22 mouse cellular contexts compared by ENCODE assay signal in the genomic region with DNA sequence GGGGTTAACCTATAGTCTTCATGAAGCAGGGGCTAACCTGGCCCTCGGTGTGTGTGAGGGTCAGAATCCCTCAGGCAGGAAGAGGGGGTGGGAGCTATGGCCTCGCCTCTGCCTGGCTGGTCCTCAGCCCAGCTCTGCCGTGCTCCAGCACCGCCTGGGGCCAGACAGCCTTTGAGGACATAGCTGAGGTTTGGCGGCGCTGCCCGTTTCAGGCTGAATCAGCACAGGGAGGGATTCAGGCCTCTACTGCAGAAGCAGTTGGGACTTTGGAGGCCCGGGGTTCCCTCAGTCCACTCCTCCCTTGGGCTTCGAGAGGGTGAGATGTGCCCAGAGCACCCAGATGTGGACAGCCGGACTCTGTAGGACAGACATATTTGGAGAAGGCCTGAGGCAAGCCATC. TPM values are rescaled to one million over a fixed set of nuclear protein-coding genes. Genes with fewer than 3 reads are reported as not detected.
DNase-seq lines count a peak whose midpoint lies in the region; ATAC-seq and TF ChIP-seq lines count a peak whose summit lies in the region.
"Had no signal": no experiment of that assay in that cellular context is flagged by ENCODE, and none has a peak within 500 bp of the region (broad histone marks: within the 10 kb centered on the region; RNA-seq: fewer than 3 reads in every experiment).

No protein-coding gene starts in this region.

- WGBS in heart, embryonic 13.5 days, result 40% methylated on average over 10 of the region's 10 CpGs
- 41% methylated on average over 10 of the region's 10 CpGs for WGBS in embryonic facial prominence, embryonic 10.5 days
- WGBS in midbrain, postnatal 0 days, result 52% methylated on average over 10 of the region's 10 CpGs

- peaks cover 74% of the 10 kb centered on the region for H3K27me3 ChIP-seq in heart, embryonic 13.5 days (replicated peaks)
- H3K27me3 ChIP-seq in embryonic facial prominence, embryonic 10.5 days (replicated peaks; ENCODE audit: low read depth, poor library complexity, severe bottlenecking), result peaks cover 75% of the 10 kb centered on the region
- peaks cover 18% of the 10 kb centered on the region for H3K27me3 ChIP-seq in midbrain, postnatal 0 days (ENCODE audit: insufficient read depth, low read length)
- H3K27me3 ChIP-seq: CH12.LX had no signal

- peak overlapping the region; percentile 11; the same call in 1 of the 2 replicates for H3K9ac ChIP-seq in heart, embryonic 13.5 days
- no peak overlapping the region for H3K9ac ChIP-seq in midbrain, postnatal 0 days (replicated peaks; ENCODE audit: low read length, poor library complexity, severe bottlenecking)
- H3K9ac ChIP-seq: forebrain, embryonic 12.5 days; heart, embryonic 15.5 days; hindbrain, embryonic 14.5 days had no signal

- no peak overlapping the region for H3K4me2 ChIP-seq in heart, embryonic 13.5 days
- H3K4me2 ChIP-seq in midbrain, postnatal 0 days (ENCODE audit: low read depth, low read length, poor library complexity, severe bottlenecking), result no peak overlapping the region
- H3K4me2 ChIP-seq: forebrain, embryonic 12.5 days; heart, embryonic 15.5 days; hindbrain, embryonic 14.5 days had no signal

- H3K36me3 ChIP-seq in heart, embryonic 13.5 days, result no peaks in the 10 kb centered on the region
- H3K36me3 ChIP-seq in embryonic facial prominence, embryonic 10.5 days (replicated peaks), result no peaks in the 10 kb centered on the region
- H3K36me3 ChIP-seq in midbrain, postnatal 0 days (ENCODE audit: insufficient read depth, low read length), result 0 out of 2 replicates have a peak, but pooled peaks cover 7% of the 10 kb centered on the region
- H3K36me3 ChIP-seq: heart, embryonic 15.5 days had no signal

- DNase-seq in gastrocnemius, adult 2 months, result no peak
- no peak for DNase-seq in gastrocnemius, adult 8-10 months (ENCODE audit: low spot score in 2 of 2)
- DNase-seq in heart, postnatal 10 days, result no peak
- DNase-seq in embryonic facial prominence, embryonic 10.5 days (ENCODE audit: low spot score), result no peak
- DNase-seq in fibroblast of lung, adult 2 months (ENCODE audit: low read depth), result peak; percentile 77
- DNase-seq in midbrain, postnatal 0 days (ENCODE audit: low spot score), result no peak
- DNase-seq: adrenal gland, adult 8-10 months; adrenal gland, postnatal 36 days; cerebellum, adult 8-10 months; cerebellum, postnatal 14 days; kidney, adult 2 months had no signal

- no peak overlapping the region for H3K4me3 ChIP-seq in gastrocnemius, adult 2 months
- H3K4me3 ChIP-seq in heart, embryonic 13.5 days, result no peak overlapping the region
- no peak overlapping the region for H3K4me3 ChIP-seq in embryonic facial prominence, embryonic 10.5 days
- no peak overlapping the region for H3K4me3 ChIP-seq in midbrain, postnatal 0 days (ENCODE audit: low read depth, low read length)
- H3K4me3 ChIP-seq: forebrain, embryonic 12.5 days; heart, embryonic 15.5 days; hindbrain, embryonic 10.5 days had no signal

- intact Hi-C loops in gastrocnemius, adult 2 months (cut with DNase I), result loop anchor here (10.0 kb wide), 1 partner anchor 251 kb away; a partner anchor contains a TSS
- intact Hi-C loops in heart, postnatal 10 days (cut with DNase I), result no loop called here

- H3K27ac ChIP-seq in gastrocnemius, adult 2 months, result peak overlapping the region; percentile 85
- H3K27ac ChIP-seq in heart, embryonic 13.5 days (replicated peaks), result no peak overlapping the region
- H3K27ac ChIP-seq in embryonic facial prominence, embryonic 10.5 days (replicated peaks), result peak overlapping the region; percentile 40; the same call in 1 of the 2 replicates
- no peak overlapping the region for H3K27ac ChIP-seq in midbrain, postnatal 0 days (ENCODE audit: low read depth, low read length)
- H3K27ac ChIP-seq: forebrain, embryonic 12.5 days; heart, embryonic 15.5 days; hindbrain, embryonic 10.5 days; hindbrain, embryonic 14.5 days had no signal

- no peaks in the 10 kb centered on the region for H3K9me3 ChIP-seq in heart, embryonic 13.5 days
- no peaks in the 10 kb centered on the region for H3K9me3 ChIP-seq in embryonic facial prominence, embryonic 10.5 days
- no peaks in the 10 kb centered on the region for H3K9me3 ChIP-seq in midbrain, postnatal 0 days (ENCODE audit: low read length)
- H3K9me3 ChIP-seq: forebrain, embryonic 12.5 days; heart, embryonic 15.5 days; hindbrain, embryonic 10.5 days had no signal

- ATAC-seq in heart, embryonic 13.5 days (ENCODE audit: extremely low read depth, insufficient number of reproducible peaks, low FRiP score, low TSS enrichment), result no peak
- ATAC-seq in inflammation-experienced regulatory T-cells, adult 6 months, result no peak
- no peak for ATAC-seq in midbrain, postnatal 0 days (ENCODE audit: low FRiP score)
- ATAC-seq: forebrain, embryonic 16.5 days; intestine, embryonic 16.5 days had no signal

- TF ChIP-seq CTCF in gastrocnemius, adult 2 months (IDR thresholded peaks at IDR 0.05), result no peak
- no peak for TF ChIP-seq CTCF in midbrain, postnatal 0 days (IDR thresholded peaks at IDR 0.05)

- peaks cover 6% of the 10 kb centered on the region; the same call in 1 of the 2 replicates for H3K4me1 ChIP-seq in heart, embryonic 13.5 days
- H3K4me1 ChIP-seq in embryonic facial prominence, embryonic 10.5 days, result peaks cover 9% of the 10 kb centered on the region; the same call in 1 of the 2 replicates
- H3K4me1 ChIP-seq in midbrain, postnatal 0 days (ENCODE audit: insufficient read depth, low read length), result no peaks in the 10 kb centered on the region

RNA-seq across cellular contexts. Expression of a gene that starts 11.4 kb away (rescaled TPM):
- 10 to 100 TPM in 1 of 2 experiments, 1 to 10 TPM in 1; 3.5 to 18.9 TPM for total RNA-seq in gastrocnemius, adult 2 months (2021)
- total RNA-seq in gastrocnemius, adult 8-10 months (2022), result 1 to 10 TPM; 1.2 to 6.0 (median 2.1) TPM
- 0.55 and 0.56 TPM in 2 replicates for polyA plus RNA-seq in heart, embryonic 13.5 days (2015; fragmentation: Nextera tagmentation; extraction: Ambion mirVana)
- total RNA-seq in heart, postnatal 10 days (2021), result 1 to 10 TPM; 1.2 to 1.3 TPM
- 0.39 and 0.54 TPM in 2 replicates for polyA plus RNA-seq in embryonic facial prominence, embryonic 10.5 days (2016; fragmentation: Nextera tagmentation; extraction: Ambion mirVana)
- polyA plus RNA-seq in inflammation-experienced regulatory T-cells, adult 6 months (2017; shearing (Covaris generic)), result not detected
- 12.0 and 14.9 TPM in 2 replicates for total RNA-seq in midbrain, postnatal 0 days (2014; rRNA removed)
- polyA plus RNA-seq in midbrain, postnatal 0 days (2015; fragmentation: Nextera tagmentation; extraction: Ambion mirVana), result 7.5 and 8.0 TPM in 2 replicates
- total RNA-seq: common myeloid progenitor, adult 5-6 weeks; granulocyte monocyte progenitor cell, adult 5-6 weeks had no signal

RNA-seq across cellular contexts. Expression of a gene that starts 25.9 kb away (rescaled TPM):
- not detected for total RNA-seq in gastrocnemius, adult 2 months (2021)
- total RNA-seq in gastrocnemius, adult 8-10 months (2022), result not detected
- polyA plus RNA-seq in heart, embryonic 13.5 days (2015; fragmentation: Nextera tagmentation; extraction: Ambion mirVana), result 1.9 and 2.2 TPM in 2 replicates
- under 1 TPM; 0.25 to 0.31 TPM for total RNA-seq in heart, postnatal 10 days (2021)
- 4.4 and 4.8 TPM in 2 replicates for polyA plus RNA-seq in embryonic facial prominence, embryonic 10.5 days (2016; fragmentation: Nextera tagmentation; extraction: Ambion mirVana)
- 1 to 10 TPM in 1 of 3 experiments, under 1 TPM in 1, not detected in 1; 0.35 to 1.2 TPM for polyA plus RNA-seq in inflammation-experienced regulatory T-cells, adult 6 months (2017; shearing (Covaris generic))
- not detected in 2 replicates for total RNA-seq in midbrain, postnatal 0 days (2014; rRNA removed)
- polyA plus RNA-seq in midbrain, postnatal 0 days (2015; fragmentation: Nextera tagmentation; extraction: Ambion mirVana), result 4.4 and 4.6 TPM in 2 replicates
- total RNA-seq: common myeloid progenitor, adult 5-6 weeks had no signal

RNA-seq across cellular contexts. Expression of a gene that starts 26.3 kb away (rescaled TPM):
- total RNA-seq in gastrocnemius, adult 2 months (2021), result 100 to 1,000 TPM; 312 to 399 TPM
- total RNA-seq in gastrocnemius, adult 8-10 months (2022), result 100 to 1,000 TPM; 248 to 328 (median 285) TPM
- polyA plus RNA-seq in heart, embryonic 13.5 days (2015; fragmentation: Nextera tagmentation; extraction: Ambion mirVana), result 304 and 343 TPM in 2 replicates
- total RNA-seq in heart, postnatal 10 days (2021), result 100 to 1,000 TPM; 376 to 397 TPM
- polyA plus RNA-seq in embryonic facial prominence, embryonic 10.5 days (2016; fragmentation: Nextera tagmentation; extraction: Ambion mirVana), result 159 and 164 TPM in 2 replicates
- polyA plus RNA-seq in inflammation-experienced regulatory T-cells, adult 6 months (2017; shearing (Covaris generic)), result 100 to 1,000 TPM; 194 to 284 (median 245) TPM
- 55.6 and 86.8 TPM in 2 replicates for total RNA-seq in midbrain, postnatal 0 days (2014; rRNA removed)
- 239 and 243 TPM in 2 replicates for polyA plus RNA-seq in midbrain, postnatal 0 days (2015; fragmentation: Nextera tagmentation; extraction: Ambion mirVana)

RNA-seq across cellular contexts. Expression of a gene that starts 26.4 kb away (rescaled TPM):
- 10 to 100 TPM in 1 of 2 experiments, 1 to 10 TPM in 1; 9.5 to 14.5 TPM for total RNA-seq in gastrocnemius, adult 2 months (2021)
- total RNA-seq in gastrocnemius, adult 8-10 months (2022), result 10 to 100 TPM in 3 of 4 experiments, 1 to 10 TPM in 1; 8.2 to 10.8 (median 10.5) TPM
- polyA plus RNA-seq in heart, embryonic 13.5 days (2015; fragmentation: Nextera tagmentation; extraction: Ambion mirVana), result 8.1 and 8.2 TPM in 2 replicates
- total RNA-seq in heart, postnatal 10 days (2021), result 10 to 100 TPM in 1 of 2 experiments, 1 to 10 TPM in 1; 9.1 to 10.1 TPM
- 4.2 and 4.3 TPM in 2 replicates for polyA plus RNA-seq in embryonic facial prominence, embryonic 10.5 days (2016; fragmentation: Nextera tagmentation; extraction: Ambion mirVana)
- 1 to 10 TPM in 1 of 3 experiments, under 1 TPM in 1, not detected in 1; 0.56 to 1.1 TPM for polyA plus RNA-seq in inflammation-experienced regulatory T-cells, adult 6 months (2017; shearing (Covaris generic))
- total RNA-seq in midbrain, postnatal 0 days (2014; rRNA removed), result 7.6 and 8.0 TPM in 2 replicates
- 13.4 and 15.4 TPM in 2 replicates for polyA plus RNA-seq in midbrain, postnatal 0 days (2015; fragmentation: Nextera tagmentation; extraction: Ambion mirVana)
- total RNA-seq: common myeloid progenitor, adult 5-6 weeks; granulocyte monocyte progenitor cell, adult 5-6 weeks had no signal

RNA-seq across cellular contexts. Expression of a gene that starts 43.8 kb away (rescaled TPM):
- total RNA-seq in gastrocnemius, adult 2 months (2021), result not detected
- not detected for total RNA-seq in gastrocnemius, adult 8-10 months (2022)
- polyA plus RNA-seq in heart, embryonic 13.5 days (2015; fragmentation: Nextera tagmentation; extraction: Ambion mirVana), result 2.4 and 3.9 TPM in 2 replicates
- total RNA-seq in heart, postnatal 10 days (2021), result 1 to 10 TPM in 1 of 2 experiments, under 1 TPM in 1; 0.65 to 1.2 TPM
- polyA plus RNA-seq in embryonic facial prominence, embryonic 10.5 days (2016; fragmentation: Nextera tagmentation; extraction: Ambion mirVana), result 17.1 and 18.0 TPM in 2 replicates
- polyA plus RNA-seq in inflammation-experienced regulatory T-cells, adult 6 months (2017; shearing (Covaris generic)), result 10 to 100 TPM in 2 of 3 experiments, 1 to 10 TPM in 1; 7.5 to 20.8 (median 18.4) TPM
- total RNA-seq in midbrain, postnatal 0 days (2014; rRNA removed), result 35.7 and 43.9 TPM in 2 replicates
- polyA plus RNA-seq in midbrain, postnatal 0 days (2015; fragmentation: Nextera tagmentation; extraction: Ambion mirVana), result 91.0 and 98.8 TPM in 2 replicates

Comparison
In these comparisons a context has a peak if more than half of its experiments do, and no peak if none do; other contexts are left out.
1. H3K27ac ChIP-seq: peak in gastrocnemius, adult 2 months (single experiment) and embryonic facial prominence, embryonic 10.5 days (single experiment); none in heart, embryonic 13.5 days (single experiment) and midbrain, postnatal 0 days (single experiment).